Mouse (Mus musculus): ENCODE results near the gene Rbp1. TPM values are rescaled to one million over a fixed set of nuclear protein-coding genes. Genes with fewer than 3 reads are reported as not detected.
A peak's percentile ranks its signal among the peaks of the same experiment; 100 is the strongest.

Rbp1 gene
- polyA plus RNA-seq (2015; fragmentation: Nextera tagmentation; extraction: Ambion mirVana): 67.5 and 74.8 TPM in 2 replicates

DNA sequence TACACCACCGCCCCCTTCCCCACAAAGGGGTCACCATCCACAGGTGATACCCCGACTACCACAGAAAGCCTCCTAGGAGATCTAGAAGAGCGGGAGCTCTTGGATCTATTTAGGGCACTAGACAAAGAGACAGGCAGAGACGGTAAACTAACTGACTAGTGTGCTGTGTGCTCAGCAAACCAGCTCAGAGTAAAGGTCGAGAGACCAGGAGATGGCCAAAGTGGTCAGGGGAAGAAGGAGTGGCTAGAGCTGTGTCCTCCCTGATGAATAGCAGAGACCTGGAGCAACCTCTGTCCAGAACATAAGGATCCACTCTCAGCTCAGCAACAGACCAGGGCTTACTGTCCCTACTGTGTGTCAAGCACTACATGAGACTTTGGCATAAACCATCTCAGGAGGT lies at the start of gene Rbp1:
Rbp1 (plus strand) TSS at position 306 of the 400 bp plus-strand sequence.
- Histone ChIP-seq H3K36me3 (no peaks in the 10 kb centered on the region), H3K27me3 (replicated peaks) (peaks cover 2% of the 10 kb centered on the region; the same call in 1 of the 2 replicates), H3K4me1 (peaks cover 36% of the 10 kb centered on the region), H3K4me2 (peak within 1 kb of the TSS; percentile 84), H3K4me3 (replicated peaks) (peak within 1 kb of the TSS; percentile 57; the same call in 1 of the 2 replicates), H3K27ac (replicated peaks) (no peak within 1 kb of the TSS; the same call in 1 of the 2 replicates), H3K9ac (replicated peaks) (no peak within 1 kb of the TSS), H3K9me3 (replicated peaks) (no peaks in the 10 kb centered on the region)
- ATAC-seq (ENCODE audit: low FRiP score): no peak
- 87% methylated on average over 5 of the region's 5 CpGs for WGBS

DNA sequence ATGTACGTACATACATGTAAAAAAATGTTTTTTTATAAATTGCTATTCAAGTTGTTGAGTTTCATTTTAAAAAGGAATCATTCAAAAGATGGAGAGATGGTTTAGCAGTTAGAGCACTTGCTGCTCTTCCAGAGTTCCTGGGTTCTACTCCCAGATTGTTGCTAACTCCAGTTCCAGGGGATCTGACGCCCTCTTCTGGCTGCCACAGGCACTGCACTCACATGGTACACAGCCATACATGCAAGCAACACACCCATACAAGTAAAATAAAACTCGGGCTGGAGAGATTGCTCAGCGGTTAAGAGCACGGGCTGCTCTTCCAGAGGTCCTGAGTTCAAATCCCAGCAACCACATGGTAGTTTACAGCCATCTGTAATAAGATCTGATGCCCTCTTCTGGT lies 49.4 kb upstream of the Rbp1 start:
- no peak overlapping the region for H3K4me2 ChIP-seq
- 93% methylated on average over 5 of the region's 5 CpGs for WGBS
- no peak overlapping the region for H3K4me3 ChIP-seq (replicated peaks)
- no peak overlapping the region for H3K27ac ChIP-seq (replicated peaks)
- no peak overlapping the region for H3K9ac ChIP-seq (replicated peaks)
- no peak for ATAC-seq (ENCODE audit: low FRiP score)
- H3K27me3 ChIP-seq (replicated peaks): no peaks in the 10 kb centered on the region
- no peaks in the 10 kb centered on the region for H3K9me3 ChIP-seq (replicated peaks)
- H3K4me1 ChIP-seq: peaks cover 10% of the 10 kb centered on the region
- H3K36me3 ChIP-seq: no peaks in the 10 kb centered on the region

DNA sequence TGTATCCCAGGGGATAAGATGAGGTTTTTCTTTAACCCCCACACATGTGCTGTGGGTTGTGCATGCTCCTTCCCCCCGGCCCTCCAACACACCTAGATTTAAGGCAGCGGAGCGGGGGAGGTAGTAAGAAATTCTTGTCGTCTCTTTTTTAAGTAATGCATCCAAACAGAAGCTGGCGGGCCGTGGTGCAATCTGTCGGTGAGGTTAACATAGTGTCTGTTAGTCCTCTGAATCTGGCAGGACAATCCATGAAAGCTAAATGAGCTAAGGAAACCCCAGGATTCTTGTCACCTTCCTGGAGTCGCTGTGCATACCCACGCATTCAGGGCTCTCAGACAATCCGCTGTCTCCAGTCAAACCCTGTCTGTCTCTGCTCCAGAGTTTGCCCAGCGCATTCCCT lies 47.9 kb upstream of the Rbp1 start:
- Histone ChIP-seq H3K9me3 (replicated peaks) (no peaks in the 10 kb centered on the region), H3K27me3 (replicated peaks) (no peaks in the 10 kb centered on the region), H3K4me2 (no peak overlapping the region), H3K36me3 (no peaks in the 10 kb centered on the region), H3K4me1 (peaks cover 10% of the 10 kb centered on the region), H3K27ac (replicated peaks) (no peak overlapping the region), H3K9ac (replicated peaks) (no peak overlapping the region), H3K4me3 (replicated peaks) (no peak overlapping the region)
- WGBS: 42% methylated on average over 11 of the region's 11 CpGs
- no peak for ATAC-seq (ENCODE audit: low FRiP score)

DNA sequence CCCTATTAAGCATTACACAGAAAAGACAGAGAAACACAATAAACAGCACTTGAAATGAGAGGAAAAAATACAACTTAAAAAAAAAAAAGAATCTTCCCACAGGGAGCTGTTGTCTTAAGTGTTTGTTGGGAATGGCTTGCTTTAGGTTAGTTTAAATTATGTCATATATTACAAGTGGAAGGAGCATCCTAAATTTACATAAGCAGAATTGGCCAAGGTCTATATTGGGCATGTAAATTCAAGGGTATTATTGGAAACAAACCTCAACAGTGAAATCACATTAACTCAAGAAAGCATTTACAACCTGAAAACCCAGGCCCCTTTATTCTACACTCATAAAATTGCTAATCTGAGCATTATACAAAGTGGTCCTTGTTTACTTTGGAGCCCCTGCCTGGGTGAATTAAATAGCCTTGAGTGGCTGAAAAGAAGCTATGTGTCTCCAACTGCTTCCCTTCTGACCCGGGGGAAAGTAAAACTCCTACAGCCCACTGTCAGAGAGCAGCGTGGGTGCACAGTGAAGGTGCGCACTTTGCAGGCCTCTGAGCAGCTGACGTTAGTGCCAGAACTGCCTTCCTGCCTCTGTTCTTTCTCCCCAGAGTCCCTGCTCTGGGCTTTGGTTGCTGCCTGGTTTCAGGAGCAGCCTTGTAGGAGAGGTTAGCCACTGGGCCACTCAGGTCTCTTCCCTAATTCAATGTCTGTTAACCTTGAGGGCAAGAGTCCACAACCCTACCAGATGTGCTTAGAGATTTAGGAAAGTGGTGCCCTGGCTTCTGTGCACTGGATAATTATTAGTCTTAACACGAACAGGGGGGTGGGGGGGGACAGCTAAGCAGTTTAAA lies 47.2 kb upstream of the Rbp1 start:
- Histone ChIP-seq H3K4me1 (peaks cover 10% of the 10 kb centered on the region), H3K4me3 (replicated peaks) (no peak overlapping the region), H3K9ac (replicated peaks) (no peak overlapping the region), H3K36me3 (no peaks in the 10 kb centered on the region), H3K4me2 (no peak overlapping the region), H3K27me3 (replicated peaks) (no peaks in the 10 kb centered on the region), H3K9me3 (replicated peaks) (no peaks in the 10 kb centered on the region), H3K27ac (replicated peaks) (no peak overlapping the region)
- ATAC-seq (ENCODE audit: low FRiP score): no peak
- WGBS: 23% methylated on average over 5 of the region's 5 CpGs

DNA sequence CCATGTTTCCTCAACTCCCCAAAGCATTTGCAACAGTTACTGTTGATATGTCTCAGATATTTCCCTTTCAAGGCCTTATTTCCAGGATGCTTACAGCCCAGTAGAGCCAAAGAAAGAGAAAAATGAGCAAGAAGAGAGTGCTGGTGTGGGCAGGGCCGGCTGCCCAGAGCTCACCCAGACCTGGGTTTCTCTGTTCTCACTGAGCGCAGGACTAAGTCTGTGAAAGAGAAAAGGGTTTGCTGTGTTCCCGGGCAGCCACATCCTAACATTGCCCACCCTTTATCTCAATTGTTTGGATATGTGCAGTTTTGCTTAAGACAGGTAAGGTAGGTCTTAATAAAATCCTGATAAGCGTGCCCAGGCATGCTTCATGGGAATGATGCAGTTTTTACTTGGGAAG lies 43.0 kb upstream of the Rbp1 start:
- Histone ChIP-seq H3K9ac (replicated peaks) (no peak overlapping the region), H3K36me3 (no peaks in the 10 kb centered on the region), H3K27me3 (replicated peaks) (no peaks in the 10 kb centered on the region), H3K4me2 (no peak overlapping the region), H3K9me3 (replicated peaks) (no peaks in the 10 kb centered on the region), H3K27ac (replicated peaks) (no peak overlapping the region), H3K4me3 (replicated peaks) (no peak overlapping the region), H3K4me1 (peaks cover 10% of the 10 kb centered on the region)
- no peak for ATAC-seq (ENCODE audit: low FRiP score)
- 64% methylated on average over 4 of the region's 4 CpGs for WGBS

DNA sequence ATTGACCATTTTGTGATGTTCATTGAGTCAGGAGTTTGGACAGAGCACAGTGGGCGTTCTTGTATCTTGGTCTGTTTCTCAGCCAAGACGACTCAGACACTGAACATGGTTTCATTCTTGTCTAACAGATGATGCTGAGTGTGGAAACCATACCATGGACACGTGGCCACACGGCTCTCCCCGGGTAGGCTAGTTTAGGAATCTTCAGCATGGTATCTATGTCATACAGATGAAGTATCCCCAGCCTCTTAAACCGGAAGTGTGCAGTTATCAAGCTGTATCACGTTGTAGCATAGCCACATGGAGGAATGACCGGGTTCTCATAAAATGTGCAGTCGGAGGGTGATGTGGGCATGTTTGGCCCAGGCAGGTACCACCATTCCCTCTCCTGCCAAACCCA lies 42.2 kb upstream of the Rbp1 start:
- no peaks in the 10 kb centered on the region for H3K36me3 ChIP-seq
- H3K9me3 ChIP-seq (replicated peaks): no peaks in the 10 kb centered on the region
- no peak overlapping the region for H3K4me2 ChIP-seq
- no peak for ATAC-seq (ENCODE audit: low FRiP score)
- peaks cover 3% of the 10 kb centered on the region for H3K4me1 ChIP-seq
- H3K27ac ChIP-seq (replicated peaks): no peak overlapping the region
- no peak overlapping the region for H3K9ac ChIP-seq (replicated peaks)
- H3K27me3 ChIP-seq (replicated peaks): no peaks in the 10 kb centered on the region
- no peak overlapping the region for H3K4me3 ChIP-seq (replicated peaks)
- 98% methylated on average over 9 of the region's 9 CpGs for WGBS

DNA sequence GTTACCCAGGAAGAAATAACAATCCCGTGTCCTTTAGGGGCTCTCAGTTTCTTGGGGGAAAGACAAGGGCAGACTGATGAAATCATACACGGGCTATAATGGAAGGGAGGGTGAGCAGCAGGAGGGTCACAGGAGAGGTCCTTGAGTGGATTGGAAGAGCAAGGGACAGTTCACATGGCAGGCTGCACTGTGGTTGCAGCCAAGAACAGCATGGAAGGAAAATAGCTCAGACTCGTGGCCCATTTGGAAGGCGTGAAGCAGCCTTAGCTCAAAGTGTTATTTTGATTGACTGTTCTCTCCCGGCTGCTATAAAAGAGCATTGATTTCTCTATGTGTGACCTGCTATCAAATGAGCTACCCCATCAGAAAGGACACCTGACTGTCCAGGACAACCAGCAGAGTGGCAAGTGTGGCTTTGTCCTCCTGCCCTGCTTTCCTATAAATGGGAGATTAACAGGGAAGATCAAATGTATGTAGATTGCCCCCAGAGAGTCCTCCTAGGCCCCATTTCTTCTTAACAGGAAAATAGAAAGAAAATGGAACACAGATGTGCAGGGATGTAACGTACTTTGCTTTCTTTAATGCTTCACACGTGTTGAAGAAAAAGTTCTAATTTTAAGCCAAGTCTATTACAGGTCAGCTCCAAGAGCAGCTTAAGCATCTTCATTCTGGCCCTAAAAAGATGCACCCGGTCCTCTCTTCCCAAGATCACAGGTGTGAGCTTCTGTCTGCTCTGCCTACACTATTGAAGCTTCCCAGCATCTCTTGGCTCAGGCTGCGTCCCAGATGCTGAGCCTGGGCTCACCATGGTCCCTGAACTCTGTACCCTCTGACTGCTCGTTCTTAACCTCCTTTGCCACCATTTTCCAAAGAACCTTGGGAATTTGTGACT lies 34.8 kb upstream of the Rbp1 start:
- no peaks in the 10 kb centered on the region for H3K4me1 ChIP-seq
- no peaks in the 10 kb centered on the region for H3K27me3 ChIP-seq (replicated peaks)
- no peak for ATAC-seq (ENCODE audit: low FRiP score)
- H3K4me3 ChIP-seq (replicated peaks): no peak overlapping the region
- 72% methylated on average over 10 of the region's 10 CpGs for WGBS
- H3K9me3 ChIP-seq (replicated peaks): no peaks in the 10 kb centered on the region
- H3K4me2 ChIP-seq: no peak overlapping the region
- H3K36me3 ChIP-seq: no peaks in the 10 kb centered on the region
- no peak overlapping the region for H3K27ac ChIP-seq (replicated peaks)
- no peak overlapping the region for H3K9ac ChIP-seq (replicated peaks)

DNA sequence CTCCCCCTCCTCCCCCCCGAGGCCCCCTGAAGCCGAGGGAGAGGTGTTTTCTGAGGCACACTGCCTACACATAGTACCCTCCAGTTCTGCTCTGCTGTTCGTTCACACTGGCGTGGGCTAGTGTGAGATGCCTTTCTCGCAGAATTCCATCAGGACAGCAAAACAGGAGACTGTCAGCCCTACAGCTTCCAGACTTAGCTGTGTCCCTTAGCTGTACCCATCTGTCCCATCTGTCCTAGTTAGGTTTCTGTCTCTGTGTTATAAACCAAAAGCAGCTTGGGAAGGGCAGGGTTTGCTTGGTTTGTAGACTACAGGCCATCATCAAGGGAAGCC lies 34.2 kb upstream of the Rbp1 start:
- Histone ChIP-seq H3K9ac (replicated peaks) (no peak overlapping the region), H3K4me2 (no peak overlapping the region), H3K4me3 (replicated peaks) (no peak overlapping the region), H3K27me3 (replicated peaks) (no peaks in the 10 kb centered on the region), H3K36me3 (no peaks in the 10 kb centered on the region), H3K27ac (replicated peaks) (no peak overlapping the region), H3K9me3 (replicated peaks) (no peaks in the 10 kb centered on the region), H3K4me1 (no peaks in the 10 kb centered on the region)
- WGBS: 92% methylated on average over 5 of the region's 5 CpGs
- no peak for ATAC-seq (ENCODE audit: low FRiP score)

DNA sequence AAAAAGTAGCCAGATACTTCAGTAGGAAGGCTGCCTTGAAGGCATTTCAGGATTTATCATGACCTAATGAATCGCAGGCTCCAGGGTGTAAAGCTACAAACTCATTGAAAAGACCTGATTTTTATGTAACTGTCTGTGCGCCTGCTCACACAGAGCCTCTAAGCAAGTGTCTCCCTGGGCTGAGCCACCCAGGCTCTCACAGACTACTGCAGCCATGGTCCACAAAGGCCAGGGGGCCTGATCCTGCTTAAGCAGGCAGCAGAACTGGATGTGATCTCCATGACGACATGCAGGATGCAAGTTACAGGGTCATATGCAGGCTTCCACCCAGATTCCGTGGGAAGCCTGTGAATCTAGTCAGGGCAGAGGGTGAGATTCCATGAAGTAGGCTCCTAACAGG lies 29.3 kb upstream of the Rbp1 start:
- 73% methylated on average over 4 of the region's 4 CpGs for WGBS
- Histone ChIP-seq H3K27ac (replicated peaks) (no peak overlapping the region), H3K4me1 (no peaks in the 10 kb centered on the region), H3K27me3 (replicated peaks) (no peaks in the 10 kb centered on the region), H3K9me3 (replicated peaks) (no peaks in the 10 kb centered on the region), H3K4me3 (replicated peaks) (no peak overlapping the region), H3K36me3 (no peaks in the 10 kb centered on the region), H3K9ac (replicated peaks) (no peak overlapping the region), H3K4me2 (no peak overlapping the region)
- no peak for ATAC-seq (ENCODE audit: low FRiP score)

DNA sequence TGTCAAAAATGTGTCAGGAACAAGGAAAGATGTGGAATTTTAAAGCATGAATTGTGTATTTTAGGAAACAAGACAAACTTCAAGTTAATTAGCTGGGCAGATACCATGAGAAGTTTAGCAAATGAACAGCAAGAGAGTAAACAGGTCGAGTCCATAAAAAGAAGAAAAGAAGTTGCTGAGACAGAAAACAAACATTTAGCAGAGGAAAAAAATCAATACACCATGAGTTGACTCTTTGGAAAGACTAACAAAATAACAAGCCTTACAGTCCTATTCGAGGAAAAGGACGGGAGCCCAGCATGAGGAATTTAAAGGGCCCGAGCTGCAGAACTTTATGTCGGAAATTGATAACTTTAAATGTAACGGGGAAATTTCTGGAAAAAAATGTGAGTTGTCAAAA lies 25.6 kb upstream of the Rbp1 start:
- Histone ChIP-seq H3K4me3 (replicated peaks) (no peak overlapping the region), H3K9me3 (replicated peaks) (no peaks in the 10 kb centered on the region), H3K4me1 (no peaks in the 10 kb centered on the region), H3K27me3 (replicated peaks) (no peaks in the 10 kb centered on the region), H3K36me3 (no peaks in the 10 kb centered on the region), H3K9ac (replicated peaks) (no peak overlapping the region), H3K27ac (replicated peaks) (no peak overlapping the region), H3K4me2 (no peak overlapping the region)
- WGBS: 86% methylated on average over 6 of the region's 6 CpGs
- no peak for ATAC-seq (ENCODE audit: low FRiP score)

DNA sequence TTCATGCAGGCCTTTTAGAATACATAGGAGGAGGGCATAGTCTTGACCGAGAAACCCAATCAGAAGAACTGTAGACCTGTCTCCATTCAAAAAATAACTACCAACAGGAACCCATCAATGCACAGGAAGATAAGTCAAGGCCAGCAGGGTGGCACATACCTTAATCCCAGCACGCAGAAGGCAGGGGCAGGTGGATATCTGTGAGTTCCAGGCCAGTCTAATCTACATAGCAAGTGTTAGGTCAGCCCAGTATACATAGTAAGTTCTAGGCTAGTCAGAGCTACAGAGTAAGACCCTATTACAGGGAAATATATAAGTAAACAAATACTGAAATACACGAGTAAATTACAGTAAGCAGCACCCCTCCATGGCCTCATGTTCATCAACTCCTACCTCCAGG lies 24.9 kb upstream of the Rbp1 start:
- Histone ChIP-seq H3K27ac (replicated peaks) (no peak overlapping the region), H3K9ac (replicated peaks) (no peak overlapping the region), H3K36me3 (no peaks in the 10 kb centered on the region), H3K4me2 (no peak overlapping the region), H3K27me3 (replicated peaks) (no peaks in the 10 kb centered on the region), H3K4me3 (replicated peaks) (no peak overlapping the region), H3K4me1 (no peaks in the 10 kb centered on the region), H3K9me3 (replicated peaks) (no peaks in the 10 kb centered on the region)
- 89% methylated on average over 3 of the region's 3 CpGs for WGBS
- no peak for ATAC-seq (ENCODE audit: low FRiP score)
